Mouse (Mus musculus) kidney, postnatal 0 days (tissue): ENCODE results near the gene Sptbn1. TPM values are rescaled to one million over a fixed set of nuclear protein-coding genes. Genes with fewer than 3 reads are reported as not detected.
A peak's percentile ranks its signal among the peaks of the same experiment; 100 is the strongest.
"Not testable (repeated sequence)": the region's sequence is repeated elsewhere in the genome, so short reads cannot be mapped to it uniquely, and the experiment has no call there.

Source experiments
- ATAC-seq: fragments of 200-750 bp; cut with Nextera tagmentation; replicated peaks from 2 replicates; pipeline ENCODE4 v1.8.0; 2017; ENCODE audit warnings: low read depth, moderate number of reproducible peaks, moderate TSS enrichment, moderate library complexity; ENCODE audit not compliant: low FRiP score
- DNase-seq: peaks from one replicate; pipeline ENCODE4 v3.0.0-alpha.2; 2016; ENCODE audit warnings: low spot score
- H3K27ac ChIP-seq: fragments of 300-500 bp; sonication (generic); 2 replicates; pipeline ENCODE4 v1.5.1; 2014; ENCODE audit warnings: mild to moderate bottlenecking
- H3K27me3 ChIP-seq: fragments of 300-500 bp; sonication (generic); 2 replicates; pipeline ENCODE4 v1.6.1; 2014; ENCODE audit warnings: low read length, mixed read lengths; ENCODE audit not compliant: insufficient read depth
- H3K36me3 ChIP-seq: fragments of 300-500 bp; sonication (generic); 2 replicates; pipeline ENCODE4 v1.6.1; 2014; ENCODE audit warnings: low read length, mixed read lengths; ENCODE audit not compliant: insufficient read depth
- H3K4me1 ChIP-seq: fragments of 300-500 bp; sonication (generic); replicated peaks from 2 replicates; pipeline ENCODE4 v1.6.1; 2014; ENCODE audit warnings: antibody characterized with exemption, low read length, mixed read lengths; ENCODE audit not compliant: insufficient read depth
- H3K4me2 ChIP-seq: fragments of 300-500 bp; sonication (generic); 2 replicates; pipeline ENCODE4 v1.6.1; 2014; ENCODE audit warnings: mild to moderate bottlenecking, low read length, moderate library complexity, mixed read lengths
- H3K4me3 ChIP-seq: fragments of 300-500 bp; sonication (generic); replicated peaks from 2 replicates; pipeline ENCODE4 v1.5.1; 2014; ENCODE audit warnings: low read depth, low read length
- H3K9ac ChIP-seq: fragments of 300-500 bp; sonication (generic); 2 replicates; pipeline ENCODE4 v1.6.1; 2014; ENCODE audit warnings: low read depth, low read length
- H3K9me3 ChIP-seq: fragments of 300-500 bp; sonication (generic); replicated peaks from 2 replicates; pipeline ENCODE4 v1.6.1; 2016; ENCODE audit warnings: low read length, inconsistent platforms, mixed read lengths
- CTCF ChIP-seq: IDR thresholded peaks from 2 replicates; pipeline ENCODE4 v1.5.1; 2016; ENCODE audit warnings: antibody characterized with exemption, low read depth, mild to moderate bottlenecking, moderate library complexity
- WGBS: fragments of 180-500 bp; shearing (Covaris S2); extraction: QIAGEN DNeasy Blood & Tissue Kit; methylation state at CpG from one replicate; pipeline ENCODE4 v1.1.7; 2014; 5-methylcytosine and 5-hydroxymethylcytosine counted together
- polyA plus RNA-seq: library from polyadenylated mRNA; unstranded; fragments of >200 nt; fragmentation: Nextera tagmentation; extraction: Ambion mirVana; gene quantifications from 2 replicates; pipeline ENCODE4 v1.2.1, GENCODE M21; 2015

Gene Sptbn1
- polyA plus RNA-seq, 1 experiment from 2014 or later: 119 TPM

DNA sequence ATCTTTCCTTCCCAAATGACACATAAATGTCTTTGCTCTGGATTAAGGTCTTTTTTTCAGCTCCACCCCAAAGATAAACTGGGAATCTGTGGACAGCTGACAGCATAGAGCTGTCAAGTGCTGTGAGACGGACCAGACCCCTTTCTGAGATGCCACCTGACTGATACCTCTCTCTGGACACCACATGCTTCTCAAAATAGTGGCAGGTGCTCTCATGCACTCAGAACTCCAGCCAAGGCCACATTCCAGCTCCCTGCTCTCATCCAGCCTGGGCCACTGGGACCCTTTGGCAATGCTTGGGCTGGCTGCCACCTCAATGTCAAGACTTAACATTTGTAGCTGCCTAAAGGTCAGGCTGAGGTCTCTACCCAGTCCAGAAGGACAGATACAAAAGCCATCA lies 10.2 kb downstream of the Sptbn1 start:
- Histone ChIP-seq H3K4me3 (no peak overlapping the region), H3K4me2 (no peak overlapping the region), H3K27ac (no peak overlapping the region), H3K36me3 (no peaks in the 10 kb centered on the region), H3K9ac (no peak overlapping the region), H3K9me3 (no peaks in the 10 kb centered on the region), H3K27me3 (no peaks in the 10 kb centered on the region), H3K4me1 (peaks cover 8% of the 10 kb centered on the region; the same call in 1 of the 2 replicates)
- no peak for TF ChIP-seq CTCF
- no peak for DNase-seq
- WGBS: 39% methylated on average over 1 of the region's 1 CpGs
- ATAC-seq: no peak

DNA sequence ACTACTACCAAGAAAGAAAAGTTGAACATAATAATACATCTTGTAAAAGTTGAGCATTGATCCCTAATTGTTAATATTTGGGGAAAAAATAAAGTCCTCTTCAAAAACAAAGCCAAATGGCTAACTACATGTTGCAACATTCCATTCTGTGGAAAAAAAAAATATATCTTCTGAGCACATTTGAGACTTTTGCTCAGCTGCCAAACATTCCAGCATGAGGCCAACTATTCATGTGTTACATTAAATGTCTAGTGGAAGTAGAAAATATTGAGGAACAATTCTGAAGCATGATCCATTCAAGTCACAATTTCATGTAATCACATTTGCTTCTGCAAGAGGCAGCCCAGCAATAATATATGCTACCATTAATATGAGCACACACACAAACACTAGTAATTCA lies 10.9 kb downstream of the Sptbn1 start:
- DNase-seq (peak; percentile 57), ATAC-seq (no peak)
- no peak overlapping the region for H3K4me3 ChIP-seq
- no peak overlapping the region for H3K27ac ChIP-seq
- H3K4me1 ChIP-seq: peaks cover 8% of the 10 kb centered on the region; the same call in 1 of the 2 replicates
- TF ChIP-seq CTCF: no peak
- no peaks in the 10 kb centered on the region for H3K9me3 ChIP-seq
- H3K4me2 ChIP-seq: no peak overlapping the region
- no peak overlapping the region for H3K9ac ChIP-seq
- H3K27me3 ChIP-seq: no peaks in the 10 kb centered on the region
- no peaks in the 10 kb centered on the region for H3K36me3 ChIP-seq

DNA sequence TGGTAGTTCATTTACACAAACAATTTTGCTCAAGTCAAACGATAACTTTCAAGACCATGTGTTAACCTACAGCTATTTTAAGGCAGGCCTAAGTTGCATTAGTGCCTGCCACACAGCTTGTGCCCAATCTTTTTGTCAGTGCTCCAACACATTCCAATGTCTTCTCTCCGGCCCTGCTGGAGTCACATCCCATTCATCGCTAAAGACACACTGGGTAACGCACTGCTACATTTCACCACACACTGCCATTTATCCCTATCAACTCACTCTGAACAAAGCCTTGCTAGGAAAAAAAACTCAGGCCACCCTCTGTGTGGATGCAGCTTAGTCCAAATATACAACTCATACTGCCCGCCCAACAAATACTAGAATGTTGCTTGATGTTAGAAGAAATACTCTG lies 11.5 kb downstream of the Sptbn1 start:
- H3K27ac ChIP-seq: no peak overlapping the region
- no peak for ATAC-seq
- H3K4me3 ChIP-seq: no peak overlapping the region
- H3K9ac ChIP-seq: no peak overlapping the region
- 83% methylated on average over 5 of the region's 5 CpGs for WGBS
- H3K36me3 ChIP-seq: no peaks in the 10 kb centered on the region
- H3K4me1 ChIP-seq: peaks cover 8% of the 10 kb centered on the region; the same call in 1 of the 2 replicates
- H3K4me2 ChIP-seq: no peak overlapping the region
- H3K27me3 ChIP-seq: no peaks in the 10 kb centered on the region
- no peak for TF ChIP-seq CTCF
- no peak for DNase-seq
- H3K9me3 ChIP-seq: no peaks in the 10 kb centered on the region

DNA sequence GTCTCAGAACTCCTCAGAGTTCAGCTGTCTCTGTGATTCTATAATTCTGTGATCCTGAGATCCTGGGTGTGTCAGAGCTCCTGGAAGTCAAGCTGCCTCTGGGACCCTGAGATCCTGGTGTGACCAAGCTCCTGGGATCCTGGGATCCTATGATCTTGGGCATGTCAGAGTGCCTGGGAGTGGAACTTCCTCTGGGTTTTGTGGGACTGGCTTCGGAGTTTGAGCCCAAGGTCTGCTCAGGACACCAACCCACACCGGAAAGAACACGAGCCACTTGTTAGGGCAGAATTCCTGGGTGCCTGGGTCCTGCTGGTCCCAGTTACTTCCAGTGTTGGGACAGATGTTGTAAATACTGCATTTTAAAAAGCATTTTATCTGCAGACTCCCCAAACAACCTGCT lies 12.8 kb downstream of the Sptbn1 start:
- H3K4me2 ChIP-seq, H3K9me3 ChIP-seq, H3K27me3 ChIP-seq, H3K36me3 ChIP-seq, ATAC-seq, H3K9ac ChIP-seq, H3K4me1 ChIP-seq, H3K27ac ChIP-seq, H3K4me3 ChIP-seq, DNase-seq: not testable (repeated sequence)
- 90% methylated on average over 3 of the region's 3 CpGs for WGBS

DNA sequence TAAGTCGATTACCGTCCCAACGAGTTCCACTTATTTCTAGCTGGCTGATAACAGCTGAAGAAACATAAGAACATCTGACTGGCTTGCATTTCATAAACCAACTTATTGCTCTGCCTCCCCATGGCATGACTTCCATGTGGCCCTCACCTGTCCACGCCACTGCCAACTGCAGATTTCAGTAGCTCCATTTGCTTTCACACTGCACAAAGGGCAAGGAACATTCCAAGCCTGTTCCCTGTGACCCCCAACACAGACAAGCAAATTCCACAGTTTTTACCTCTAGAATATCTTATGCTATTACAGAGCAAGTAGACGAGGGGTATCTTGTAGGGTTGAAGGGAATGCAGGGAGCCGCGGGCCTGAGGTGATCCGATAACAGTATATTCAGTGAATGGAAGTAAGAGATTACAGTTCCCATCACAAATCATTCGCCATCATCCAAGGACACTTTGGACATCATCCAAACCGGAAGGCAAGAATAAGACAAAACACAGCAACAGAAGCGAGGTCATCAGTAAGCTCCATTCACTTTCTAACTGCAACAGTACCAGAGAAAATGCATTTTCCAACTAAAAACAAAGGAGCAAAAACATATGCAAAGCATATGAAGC lies 16.6 kb downstream of the Sptbn1 start:
- Histone ChIP-seq H3K36me3 (no peaks in the 10 kb centered on the region), H3K4me2 (no peak overlapping the region), H3K4me1 (peaks cover 4% of the 10 kb centered on the region; the same call in 1 of the 2 replicates), H3K27me3 (no peaks in the 10 kb centered on the region), H3K4me3 (no peak overlapping the region), H3K9me3 (no peaks in the 10 kb centered on the region), H3K9ac (no peak overlapping the region), H3K27ac (no peak overlapping the region)
- 67% methylated on average over 11 of the region's 11 CpGs for WGBS
- ATAC-seq (no peak), DNase-seq (peak; percentile 53)
- no peak for TF ChIP-seq CTCF

DNA sequence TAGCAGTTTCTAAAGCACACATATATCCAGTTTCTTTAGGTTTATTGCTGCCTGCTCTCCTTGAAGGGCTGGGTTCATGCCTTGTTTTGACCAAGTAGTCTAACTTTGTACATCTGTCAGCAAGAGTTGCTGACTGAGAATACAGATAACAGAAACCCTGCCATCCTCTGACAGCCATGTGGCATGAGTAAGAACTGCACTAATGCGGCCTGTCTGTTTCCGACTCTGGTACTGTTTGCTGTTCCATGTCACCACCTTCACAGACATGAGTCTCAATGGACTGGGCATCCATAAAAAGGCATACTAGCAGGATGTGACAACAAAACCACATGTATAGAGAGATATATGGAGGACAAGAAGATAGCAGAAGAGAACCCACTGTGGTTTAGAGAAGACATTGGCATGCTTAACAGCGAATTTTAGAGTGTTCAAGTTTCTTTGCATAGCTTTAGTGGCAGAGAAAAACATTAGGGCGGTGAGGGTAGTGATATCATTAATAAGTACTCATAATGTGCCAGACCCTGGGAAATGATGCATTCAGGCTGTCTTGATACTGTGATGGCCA lies 18.4 kb downstream of the Sptbn1 start:
- Histone ChIP-seq H3K27me3 (no peaks in the 10 kb centered on the region), H3K4me3 (no peak overlapping the region), H3K27ac (no peak overlapping the region), H3K36me3 (no peaks in the 10 kb centered on the region; the same call in 1 of the 2 replicates), H3K4me1 (peaks cover 4% of the 10 kb centered on the region; the same call in 1 of the 2 replicates), H3K9me3 (no peaks in the 10 kb centered on the region), H3K9ac (no peak overlapping the region), H3K4me2 (no peak overlapping the region)
- WGBS: 87% methylated on average over 4 of the region's 4 CpGs
- ATAC-seq: no peak
- TF ChIP-seq CTCF: no peak
- DNase-seq: no peak
